Mouse (Mus musculus) large intestine, adult 2 months (tissue): ENCODE measurements around the gene Rfx1. TPM values are rescaled to one million over a fixed set of nuclear protein-coding genes. Genes with fewer than 3 reads are reported as not detected.

Source experiments
- DNase-seq: peaks from one replicate; pipeline ENCODE4 v3.0.0-alpha.2; 2012; ENCODE audit warnings: low read depth, low spot score
- WGBS: fragments of 180-500 bp; shearing (Covaris S2); methylation state at CpG from one replicate; pipeline ENCODE4 v1.1.7; 2018; 5-methylcytosine and 5-hydroxymethylcytosine counted together
- polyA plus RNA-seq: library from polyadenylated mRNA; depleted of rRNA; stranded (reverse); fragments of >200 nt; gene quantifications from 2 replicates; pipeline ENCODE4 v1.2.3, GENCODE M21; 2012; rRNA removed

The Rfx1 gene
- polyA plus RNA-seq, 1 experiment: 19.0 TPM

- no peak for DNase-seq
- WGBS: 48% methylated on average over 8 of the region's 8 CpGs
These were observed 61.6 kb downstream of the Rfx1 start for GRCm38 (mm10) chr8:84128277-84128676.

GRCm38 (mm10) chr8:84130806-84131205 is 64.2 kb downstream of the Rfx1 start:
- 58% methylated on average over 30 of the region's 30 CpGs for WGBS

GRCm38 (mm10) chr8:84132225-84132624 is 65.6 kb downstream of the Rfx1 start:
- WGBS: 79% methylated on average over 8 of the region's 8 CpGs
- DNase-seq: no peak

More at GRCm38 (mm10) chr8:84130806-84131205, 64.2 kb downstream of the Rfx1 start:
- DNase-seq: no peak

GRCm38 (mm10) chr8:84137848-84138247 is 71.2 kb downstream of the Rfx1 start:
- DNase-seq: no peak
- 92% methylated on average over 3 of the region's 3 CpGs for WGBS

GRCm38 (mm10) chr8:84140838-84141237 is 74.2 kb downstream of the Rfx1 start:
- WGBS: 95% methylated on average over 4 of the region's 4 CpGs
- DNase-seq: no peak

- WGBS: 66% methylated on average over 8 of the region's 8 CpGs
These were observed 78.1 kb downstream of the Rfx1 start for GRCm38 (mm10) chr8:84144636-84145245.

More at GRCm38 (mm10) chr8:84144636-84145245, 78.1 kb downstream of the Rfx1 start:
- DNase-seq: no peak

Other genes with a start within 250 kb of the Rfx1 start
- gene Adgrl1, start 166.7 kb upstream of the Rfx1 start, polyA plus RNA-seq: 13.4 and 18.8 TPM in 2 replicates
- gene Gm10644, start 111.6 kb upstream of the Rfx1 start, polyA plus RNA-seq: 0.43 and 0.52 TPM in 2 replicates
- gene Asf1b, start 111.3 kb upstream of the Rfx1 start, polyA plus RNA-seq: 35.0 and 42.7 TPM in 2 replicates
- gene Prkaca, start 93.8 kb upstream of the Rfx1 start, polyA plus RNA-seq: 59.9 and 65.0 TPM in 2 replicates
- 35.7 and 37.6 TPM in 2 replicates for gene Samd1, start 69.2 kb upstream of the Rfx1 start, polyA plus RNA-seq
- 0.27 and 0.30 TPM in 2 replicates for gene 1700067K01Rik, start 65.3 kb upstream of the Rfx1 start, polyA plus RNA-seq
- gene 2210011C24Rik, start 54.7 kb upstream of the Rfx1 start, polyA plus RNA-seq: 2.3 and 3.2 TPM in 2 replicates
- 0.11 TPM in 1 of 2 replicates, not detected in the other for gene Palm3, start 45.4 kb upstream of the Rfx1 start, polyA plus RNA-seq
- 5.5 and 6.5 TPM in 2 replicates for gene Il27ra, start 24.2 kb upstream of the Rfx1 start, polyA plus RNA-seq
- 0.49 and 0.56 TPM in 2 replicates for gene Rln3, start 21.8 kb upstream of the Rfx1 start, polyA plus RNA-seq
- gene Gm10643, start 1.7 kb upstream of the Rfx1 start, polyA plus RNA-seq: 0.82 and 1.1 TPM in 2 replicates
- 73.4 and 87.9 TPM in 2 replicates for gene Dcaf15, start 37.9 kb downstream of the Rfx1 start, polyA plus RNA-seq
- gene Podnl1, start 59.2 kb downstream of the Rfx1 start, polyA plus RNA-seq: 5.6 and 5.9 TPM in 2 replicates
- 30.2 and 38.0 TPM in 2 replicates for gene Cc2d1a, start 81.1 kb downstream of the Rfx1 start, polyA plus RNA-seq
- 0.22 and 0.32 TPM in 2 replicates for gene 4930432K21Rik, start 81.2 kb downstream of the Rfx1 start, polyA plus RNA-seq
- gene Nanos3, start 118.4 kb downstream of the Rfx1 start, polyA plus RNA-seq: 0.22 and 0.30 TPM in 2 replicates
- gene Zswim4, start 170.2 kb downstream of the Rfx1 start, polyA plus RNA-seq: 10.4 and 16.4 TPM in 2 replicates
- gene D8Ertd738e, start 182.9 kb downstream of the Rfx1 start, polyA plus RNA-seq: 137 and 143 TPM in 2 replicates
- gene Mri1, start 190.5 kb downstream of the Rfx1 start, polyA plus RNA-seq: 23.6 and 35.9 TPM in 2 replicates
- 31.5 and 38.3 TPM in 2 replicates for gene Ccdc130, start 203.5 kb downstream of the Rfx1 start, polyA plus RNA-seq